Mouse (Mus musculus): ENCODE measurements around the gene Gfod2. TPM values are rescaled to one million over a fixed set of nuclear protein-coding genes. Genes with fewer than 3 reads are reported as not detected.

Gfod2 gene
- polyA plus RNA-seq (2012; ENCODE audit: insufficient read depth, insufficient read length, low replicate concordance, missing spikeins), result not detected in 2 replicates

- no peak within 1 kb of the TSS for H3K27ac ChIP-seq (ENCODE audit: insufficient read depth, low read depth, low read length)
- TF ChIP-seq CTCF (IDR thresholded peaks at IDR 0.05; ENCODE audit: insufficient read depth, low read depth, low read length) (no peak), POLR2A (IDR thresholded peaks at IDR 0.05; ENCODE audit: insufficient read depth, low read depth, low read length) (peak; percentile 46; the same call in 1 of the 2 replicates)
- 0 out of 2 replicates have a peak, but pooled peaks cover 4% of the 10 kb centered on the region for H3K4me1 ChIP-seq (ENCODE audit: control insufficient read depth, insufficient read depth, low read length)
- 3% methylated on average over 57 of the region's 57 CpGs for WGBS
- H3K4me3 ChIP-seq (ENCODE audit: insufficient read depth, low read depth, low read length), result peak within 1 kb of the TSS; percentile 97
Measured at GRCm38 (mm10) chr8:105758277-105759108, at the start of gene Gfod2. Gfod2 (minus strand) TSS chr8:105758664.

- TF ChIP-seq CTCF (IDR thresholded peaks at IDR 0.05; ENCODE audit: insufficient read depth, low read depth, low read length) (no peak), POLR2A (IDR thresholded peaks at IDR 0.05; ENCODE audit: insufficient read depth, low read depth, low read length) (no peak)
- no peak overlapping the region for H3K4me3 ChIP-seq (ENCODE audit: insufficient read depth, low read depth, low read length)
- WGBS, result 33% methylated on average over 5 of the region's 5 CpGs
- peaks cover 5% of the 10 kb centered on the region for H3K4me1 ChIP-seq (ENCODE audit: control insufficient read depth, insufficient read depth, low read length)
- no peak overlapping the region for H3K27ac ChIP-seq (ENCODE audit: insufficient read depth, low read depth, low read length)
Measured at GRCm38 (mm10) chr8:105807766-105808165, 49.3 kb upstream of the Gfod2 start.

GRCm38 (mm10) chr8:105805964-105806363 is 47.5 kb upstream of the Gfod2 start:
- no peak overlapping the region for H3K27ac ChIP-seq (ENCODE audit: insufficient read depth, low read depth, low read length)
- H3K4me3 ChIP-seq (ENCODE audit: insufficient read depth, low read depth, low read length), result no peak overlapping the region
- TF ChIP-seq POLR2A (IDR thresholded peaks at IDR 0.05; ENCODE audit: insufficient read depth, low read depth, low read length), result no peak
- no peak for TF ChIP-seq CTCF (IDR thresholded peaks at IDR 0.05; ENCODE audit: insufficient read depth, low read depth, low read length)
- H3K4me1 ChIP-seq (ENCODE audit: control insufficient read depth, insufficient read depth, low read length), result peaks cover 3% of the 10 kb centered on the region
- WGBS, result 74% methylated on average over 1 of the region's 1 CpGs

- TF ChIP-seq CTCF (IDR thresholded peaks at IDR 0.05; ENCODE audit: insufficient read depth, low read depth, low read length), result no peak
- TF ChIP-seq POLR2A (IDR thresholded peaks at IDR 0.05; ENCODE audit: insufficient read depth, low read depth, low read length), result no peak
- Histone ChIP-seq H3K27ac (ENCODE audit: insufficient read depth, low read depth, low read length) (no peak overlapping the region), H3K4me3 (ENCODE audit: insufficient read depth, low read depth, low read length) (no peak overlapping the region), H3K4me1 (ENCODE audit: control insufficient read depth, insufficient read depth, low read length) (peaks cover 2% of the 10 kb centered on the region; the same call in 1 of the 2 replicates)
- whole genome bisulfite sequencing, result 50% methylated on average over 3 of the region's 3 CpGs
Measured at GRCm38 (mm10) chr8:105805346-105805745, 46.9 kb upstream of the Gfod2 start.

DNA sequence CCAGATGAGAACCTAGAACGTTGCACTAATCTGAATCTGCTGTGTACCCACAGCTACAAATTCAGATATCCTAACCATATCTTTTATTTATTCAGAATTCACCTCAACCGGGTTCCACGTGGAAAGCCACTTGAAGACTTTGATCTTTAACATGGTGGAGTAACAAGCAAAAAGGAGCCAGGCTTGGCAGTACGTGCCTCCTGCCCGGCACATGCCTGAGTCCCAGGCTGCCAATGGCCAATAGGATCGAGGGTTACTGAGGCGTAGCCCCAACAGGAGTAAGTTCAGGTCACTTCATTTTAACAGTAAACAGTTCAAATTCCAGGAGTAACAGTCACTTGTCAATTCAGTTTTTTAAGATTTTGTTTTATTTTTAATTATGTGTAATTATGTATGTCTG is 46.3 kb upstream of the Gfod2 start:
- peaks cover 2% of the 10 kb centered on the region; the same call in 1 of the 2 replicates for H3K4me1 ChIP-seq (ENCODE audit: control insufficient read depth, insufficient read depth, low read length)
- H3K4me3 ChIP-seq (ENCODE audit: insufficient read depth, low read depth, low read length), result no peak overlapping the region
- WGBS, result 90% methylated on average over 7 of the region's 7 CpGs
- no peak for TF ChIP-seq CTCF (IDR thresholded peaks at IDR 0.05; ENCODE audit: insufficient read depth, low read depth, low read length)
- TF ChIP-seq POLR2A (IDR thresholded peaks at IDR 0.05; ENCODE audit: insufficient read depth, low read depth, low read length), result no peak
- H3K27ac ChIP-seq (ENCODE audit: insufficient read depth, low read depth, low read length), result no peak overlapping the region

DNA sequence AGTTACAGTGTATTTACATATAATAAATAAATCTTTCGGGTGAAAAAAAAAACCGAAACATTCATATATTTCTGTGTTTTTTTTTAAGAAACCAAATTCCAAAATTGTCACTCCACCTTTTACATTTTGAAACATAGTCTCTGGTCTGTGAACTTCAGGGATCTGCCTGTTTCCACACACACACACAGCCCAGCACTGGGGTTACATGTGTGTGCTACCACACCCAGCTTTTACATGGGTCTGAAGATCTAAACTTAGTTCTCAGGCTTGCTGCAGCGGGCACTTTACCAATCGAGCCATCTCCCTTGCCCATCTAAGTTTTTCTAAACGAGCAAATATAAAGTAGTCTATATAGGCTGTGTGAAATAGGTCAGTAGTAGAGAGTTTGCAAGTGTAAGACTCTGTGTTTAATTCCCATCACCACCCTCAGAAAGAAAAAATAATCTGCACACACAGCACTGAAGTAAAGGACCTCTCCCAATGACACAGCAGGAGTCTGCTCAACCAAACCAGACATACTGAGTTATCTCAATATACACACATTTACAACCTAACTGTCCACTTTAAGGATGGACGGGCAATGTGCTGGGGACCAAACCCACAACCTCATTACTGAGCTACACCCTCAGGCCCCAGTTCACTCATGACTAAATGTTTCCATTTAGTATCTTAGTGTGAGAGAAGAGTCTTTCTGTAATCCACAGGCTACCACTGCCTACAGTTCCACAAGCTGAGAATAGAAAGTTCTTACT is 42.9 kb upstream of the Gfod2 start:
- H3K4me1 ChIP-seq (ENCODE audit: control insufficient read depth, insufficient read depth, low read length), result peaks cover 6% of the 10 kb centered on the region; the same call in 1 of the 2 replicates
- no peak overlapping the region for H3K4me3 ChIP-seq (ENCODE audit: insufficient read depth, low read depth, low read length)
- 91% methylated on average over 6 of the region's 6 CpGs for WGBS
- TF ChIP-seq POLR2A (IDR thresholded peaks at IDR 0.05; ENCODE audit: insufficient read depth, low read depth, low read length) (no peak), CTCF (IDR thresholded peaks at IDR 0.05; ENCODE audit: insufficient read depth, low read depth, low read length) (no peak)
- no peak overlapping the region for H3K27ac ChIP-seq (ENCODE audit: insufficient read depth, low read depth, low read length)

DNA sequence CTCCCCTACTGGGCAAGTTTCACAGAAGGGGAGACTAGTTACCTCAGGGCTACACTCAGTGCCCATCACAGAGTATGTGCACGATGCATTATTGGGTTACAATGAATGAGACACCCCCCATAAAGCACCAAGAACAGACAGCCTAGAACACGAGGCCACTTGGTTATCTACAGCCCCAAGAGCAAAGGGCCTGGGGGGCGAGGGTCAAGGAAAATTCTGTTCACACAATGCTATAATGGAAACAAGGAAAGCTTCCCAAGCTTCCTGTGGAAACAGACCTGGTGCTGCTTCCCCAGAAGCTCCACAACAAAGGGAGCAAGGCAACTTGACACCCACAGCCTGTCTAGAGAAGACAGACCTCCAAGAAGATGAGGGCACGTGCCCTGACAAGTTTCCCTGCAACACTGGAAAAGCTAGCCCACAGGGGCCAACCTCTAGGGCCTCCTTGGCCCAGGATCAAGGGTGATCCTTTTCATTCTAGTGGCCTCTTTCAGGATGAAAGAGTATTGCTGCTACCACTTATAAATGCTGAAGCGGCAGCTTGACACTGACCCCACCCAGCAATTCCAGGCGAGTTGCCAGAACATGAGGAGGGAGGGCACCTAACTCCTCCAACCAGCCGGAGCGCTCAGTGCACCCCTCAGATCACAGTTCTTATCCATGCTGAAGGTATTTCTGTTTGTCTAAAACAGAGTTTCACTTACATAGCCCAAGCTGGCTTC is 40.8 kb upstream of the Gfod2 start:
- H3K4me3 ChIP-seq (ENCODE audit: insufficient read depth, low read depth, low read length), result no peak overlapping the region
- peaks cover 6% of the 10 kb centered on the region; the same call in 1 of the 2 replicates for H3K4me1 ChIP-seq (ENCODE audit: control insufficient read depth, insufficient read depth, low read length)
- no peak for TF ChIP-seq CTCF (IDR thresholded peaks at IDR 0.05; ENCODE audit: insufficient read depth, low read depth, low read length)
- WGBS, result 34% methylated on average over 8 of the region's 8 CpGs
- no peak overlapping the region for H3K27ac ChIP-seq (ENCODE audit: insufficient read depth, low read depth, low read length)

DNA sequence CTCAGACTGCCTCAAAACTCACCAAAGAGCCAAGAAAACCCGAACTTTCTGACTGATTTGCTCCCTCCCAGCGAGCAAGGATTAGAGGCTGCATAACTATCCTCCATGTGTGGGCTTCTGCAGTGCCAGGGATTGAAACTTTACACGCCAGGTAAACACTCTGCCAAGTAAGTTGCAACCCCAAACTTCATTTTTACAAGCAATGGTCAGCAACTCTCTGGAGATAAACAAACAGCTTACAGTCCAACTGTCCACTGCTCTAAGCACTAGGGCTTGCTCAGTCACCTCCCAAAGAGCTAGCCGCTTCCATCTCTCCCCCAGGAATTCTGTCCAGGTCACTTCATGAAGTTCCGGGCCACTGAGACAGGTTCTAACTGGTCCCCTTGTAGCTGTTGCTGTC is 39.9 kb upstream of the Gfod2 start:
- Histone ChIP-seq H3K4me1 (ENCODE audit: control insufficient read depth, insufficient read depth, low read length) (peaks cover 6% of the 10 kb centered on the region; the same call in 1 of the 2 replicates), H3K27ac (ENCODE audit: insufficient read depth, low read depth, low read length) (no peak overlapping the region), H3K4me3 (ENCODE audit: insufficient read depth, low read depth, low read length) (no peak overlapping the region)
- no peak for TF ChIP-seq POLR2A (IDR thresholded peaks at IDR 0.05; ENCODE audit: insufficient read depth, low read depth, low read length)
- no peak for TF ChIP-seq CTCF (IDR thresholded peaks at IDR 0.05; ENCODE audit: insufficient read depth, low read depth, low read length)
- WGBS, result 87% methylated on average over 5 of the region's 5 CpGs
